Mouse (Mus musculus) left cerebral cortex, postnatal 36 days (tissue): ENCODE data around the gene Kbtbd7. TPM values are rescaled to one million over a fixed set of nuclear protein-coding genes. Genes with fewer than 3 reads are reported as not detected.
"Not testable (repeated sequence)": the region's sequence is repeated elsewhere in the genome, so short reads cannot be mapped to it uniquely, and the experiment has no call there.

Experiments
- DNase-seq, 2 experiments: peaks; one replicate each; pipeline ENCODE4 v3.0.0; 2021 to 2022; ENCODE audit warnings: low spot score in 2 of 2, mixed read lengths in 1 of 2
- intact Hi-C: fragments of 180-260 bp; cut with DNase I; formaldehyde crosslinking; loops from one replicate; pipeline ENCODE4 v1.15.1; 2025
- total RNA-seq, 2 experiments: library from RNA; stranded (reverse); gene quantifications; 2 replicates each; pipeline ENCODE4 v1.2.3; 2021

The Kbtbd7 gene
- 10 to 100 TPM; 37.5 to 41.3 TPM for total RNA-seq

DNA sequence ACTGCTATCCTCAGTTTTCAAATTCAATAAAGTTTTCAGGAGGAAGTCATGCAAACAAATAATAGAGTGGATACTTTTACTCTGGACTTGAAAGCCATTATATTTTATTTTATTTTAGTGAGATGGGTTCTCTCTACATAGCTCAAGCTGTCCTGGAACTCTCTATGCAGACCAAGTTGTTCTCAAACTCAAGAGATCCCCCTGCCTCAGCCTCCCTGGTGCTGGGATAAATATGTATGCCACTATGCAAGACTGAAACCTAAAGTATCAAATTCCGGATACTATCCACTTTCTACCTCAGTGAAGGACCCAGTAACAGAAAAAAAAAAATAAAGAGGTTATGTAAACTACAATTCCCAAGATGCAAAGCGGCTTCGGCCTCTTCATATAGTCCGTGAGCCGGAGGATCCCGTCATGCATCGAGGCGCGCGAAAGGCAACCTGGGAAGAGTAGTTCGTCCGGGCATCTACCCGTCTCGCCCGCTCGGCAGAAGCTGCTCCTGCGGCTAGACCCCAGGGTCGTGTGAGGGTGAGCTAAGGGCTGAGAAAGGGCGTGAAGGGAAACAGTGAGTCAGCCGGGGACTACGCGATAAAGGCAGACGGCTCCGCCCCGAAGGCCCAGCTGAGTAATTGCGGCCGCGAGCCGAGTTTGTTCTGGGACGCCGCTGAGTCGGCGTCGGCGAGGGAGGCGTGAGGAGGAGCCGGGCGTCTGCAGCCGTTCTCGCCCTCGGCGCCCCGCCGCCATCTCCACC lies at the start of gene Kbtbd7:
TSS of gene Kbtbd7 (plus strand) at position 533 of the 751 bp plus-strand sequence.
- intact Hi-C loops: loop anchor here (1.0 kb wide), 2 partner anchors 25 to 29 kb away; partner anchors contain the start of genes Kbtbd6 and Mtrf1
- peak; percentile 93 to 94 for DNase-seq

DNA sequence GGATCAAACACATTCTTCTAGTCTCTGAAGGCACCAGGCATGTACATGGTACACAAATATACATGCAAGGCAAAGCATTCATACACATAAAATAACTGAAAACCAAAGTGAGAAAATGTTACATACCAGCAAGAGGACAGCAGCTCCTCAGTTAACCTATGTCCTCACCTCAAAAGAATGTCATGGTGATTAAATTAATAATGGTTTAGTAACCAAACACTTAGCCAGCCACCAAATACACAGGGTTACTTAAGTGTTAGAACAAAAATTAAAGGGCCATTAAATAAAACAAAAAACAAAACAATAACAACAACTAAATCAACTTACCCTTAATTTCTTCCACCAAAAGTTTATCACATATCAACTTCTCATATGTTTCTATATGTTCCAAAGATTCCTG lies 49.3 kb upstream of the Kbtbd7 start:
- intact Hi-C loops: no loop called here
- DNase-seq: no peak

DNA sequence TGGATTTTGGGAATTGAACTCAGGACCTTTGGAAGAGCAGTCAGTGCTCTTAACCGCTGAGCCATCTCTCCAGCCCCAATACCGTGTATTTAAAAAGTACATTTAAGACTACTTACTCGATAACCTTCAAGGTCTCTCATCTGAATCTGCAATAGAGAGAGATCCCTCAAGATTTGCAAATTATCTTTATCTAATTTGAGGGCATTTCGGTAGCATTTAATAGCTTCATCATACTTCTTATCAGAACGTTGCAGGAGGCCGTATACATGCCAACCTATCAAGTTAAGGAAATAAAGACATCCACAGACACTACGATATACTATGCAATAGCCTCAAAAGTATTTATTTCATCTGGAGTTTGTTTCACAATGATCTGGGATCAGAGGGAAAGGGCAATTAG lies 43.2 kb upstream of the Kbtbd7 start:
- intact Hi-C loops: no loop called here

DNA sequence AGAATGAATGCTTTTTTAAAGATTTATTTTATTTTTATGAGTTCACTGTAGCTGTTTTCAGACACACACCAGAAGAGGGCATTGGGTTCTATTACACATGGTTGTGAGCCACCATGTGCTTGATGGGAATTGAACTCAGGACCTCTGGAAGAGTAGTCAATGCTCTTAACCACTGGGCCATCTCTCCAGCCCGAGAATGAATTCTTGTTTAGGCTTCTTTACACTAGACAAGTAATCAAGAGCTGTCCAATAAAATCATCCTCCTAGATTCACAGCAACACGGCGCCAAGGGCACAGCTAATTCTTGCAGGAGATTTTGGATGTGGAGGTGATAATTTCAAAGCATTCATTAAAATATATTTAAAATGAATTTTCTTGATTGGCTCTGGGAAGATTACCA lies 38.0 kb upstream of the Kbtbd7 start:
- DNase-seq: no peak
- intact Hi-C loops: no loop called here

More for the DNA sequence above, 43.2 kb upstream of the Kbtbd7 start:
- no peak for DNase-seq

DNA sequence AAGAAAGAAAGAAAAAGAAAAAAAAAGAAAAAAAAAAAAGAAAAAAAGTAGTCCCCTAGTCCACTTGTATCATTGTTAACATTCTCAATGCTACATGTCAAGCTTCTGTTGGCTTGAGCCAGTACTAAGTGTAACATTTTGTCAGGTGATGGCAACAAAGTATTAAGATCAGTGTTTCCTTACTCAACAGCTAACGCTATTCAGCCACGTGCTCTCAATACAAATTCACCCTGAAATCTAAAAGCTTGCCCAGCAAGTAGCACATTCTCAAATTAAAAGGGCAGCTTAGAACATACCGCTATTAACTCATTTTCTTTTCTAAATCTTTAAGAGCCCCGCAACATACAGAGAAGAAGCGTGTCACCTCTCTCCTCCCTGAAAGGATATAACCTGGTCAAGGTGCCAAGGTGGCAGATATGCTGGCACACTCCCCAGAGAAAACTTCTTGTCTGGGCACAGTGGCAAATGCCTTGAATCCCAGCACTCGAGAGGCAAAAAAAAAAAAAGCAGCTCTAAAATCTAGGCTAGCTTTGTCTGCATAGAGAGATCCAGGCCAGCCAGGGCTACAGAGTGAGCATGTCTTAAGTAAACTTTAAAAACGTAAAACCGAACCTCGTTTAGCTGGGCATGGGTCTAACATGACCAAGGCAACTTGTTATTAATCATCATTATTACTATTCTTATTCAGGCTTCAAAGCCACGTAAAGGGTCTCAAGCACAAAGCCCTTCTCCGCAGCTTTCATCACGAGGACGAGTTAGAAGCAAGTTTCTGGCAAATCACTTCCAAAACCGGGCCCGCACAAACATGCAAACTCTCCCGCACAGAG lies 36.7 kb upstream of the Kbtbd7 start:
- intact Hi-C loops: no loop called here
- DNase-seq: no peak

DNA sequence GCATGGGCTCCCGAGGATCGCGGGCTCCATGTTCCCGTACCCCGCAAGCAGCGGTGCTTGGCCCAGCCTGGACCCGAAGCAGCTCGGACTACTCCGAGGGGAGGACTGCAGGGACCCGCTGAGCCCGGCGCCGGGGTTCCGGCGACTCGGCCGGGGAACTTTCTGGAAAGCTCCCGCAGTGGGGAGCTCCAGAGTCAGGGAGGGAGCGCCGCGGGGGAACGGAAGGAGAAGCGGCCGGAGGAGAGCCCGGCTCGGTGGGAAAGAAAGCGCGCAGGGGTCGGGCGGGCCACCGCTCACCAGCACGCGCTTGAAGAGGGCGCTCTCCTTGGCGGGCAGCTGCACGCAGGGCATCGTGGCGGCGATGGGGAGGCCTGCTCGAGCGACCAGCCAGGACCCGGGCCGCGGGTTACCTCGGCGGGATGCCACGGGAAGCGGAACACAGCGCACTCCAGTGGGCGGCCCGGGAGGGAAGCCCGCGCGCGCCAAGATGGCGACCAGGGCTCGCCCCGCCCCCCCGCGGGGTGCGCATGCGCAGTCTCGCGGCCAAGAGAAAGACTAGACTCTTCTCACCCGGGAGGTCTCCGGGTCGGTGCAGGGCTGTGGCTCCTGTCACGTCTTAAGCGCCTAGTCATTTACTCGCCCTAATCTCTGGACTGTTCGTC lies 35.9 kb upstream of the Kbtbd7 start, which contains the start of gene Naa16:
TSS of gene Naa16 (minus strand) at position 514 of the 662 bp plus-strand sequence.
- DNase-seq: peak; percentile 93 to 95
- intact Hi-C loops: no loop called here

DNA sequence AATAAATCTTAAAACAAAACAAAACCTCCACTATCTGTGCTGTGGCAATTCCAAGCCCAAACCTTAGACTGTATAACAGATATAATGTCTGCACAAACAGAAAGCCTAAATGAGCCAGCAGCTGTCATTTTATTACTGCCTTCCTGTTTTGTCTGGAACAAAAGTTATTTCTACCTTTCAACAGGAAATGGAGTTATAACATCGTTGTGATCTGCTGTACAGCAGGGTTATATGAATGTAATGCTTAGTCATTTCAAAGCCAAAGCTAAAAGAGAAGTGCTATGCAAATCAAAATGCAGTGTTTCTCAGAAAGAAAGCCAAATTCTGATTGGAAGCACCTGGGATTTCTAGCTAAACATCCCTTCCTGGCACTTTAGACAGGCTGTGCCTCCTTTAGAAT lies 33.0 kb upstream of the Kbtbd7 start:
- intact Hi-C loops: no loop called here
- DNase-seq: no peak

DNA sequence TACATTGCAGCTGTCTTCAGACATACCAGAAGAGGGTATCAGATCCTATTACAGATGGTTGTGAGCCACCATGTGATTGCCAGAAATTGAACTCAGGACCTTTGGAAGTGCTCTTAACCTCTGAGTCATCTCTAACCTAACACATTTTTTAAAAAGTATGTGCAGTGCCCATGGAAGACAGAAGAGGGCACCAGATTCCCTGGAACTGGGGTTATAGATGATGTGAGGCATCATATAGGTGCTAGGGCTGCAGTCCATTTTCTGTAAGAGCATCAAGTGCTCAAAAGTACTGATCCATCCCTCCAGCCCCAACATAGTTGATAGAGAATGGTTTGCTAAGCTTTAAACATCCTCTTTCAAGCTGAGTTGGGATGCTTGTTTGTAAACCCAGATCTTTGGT lies 31.7 kb upstream of the Kbtbd7 start:
- intact Hi-C loops: no loop called here
- no peak for DNase-seq

DNA sequence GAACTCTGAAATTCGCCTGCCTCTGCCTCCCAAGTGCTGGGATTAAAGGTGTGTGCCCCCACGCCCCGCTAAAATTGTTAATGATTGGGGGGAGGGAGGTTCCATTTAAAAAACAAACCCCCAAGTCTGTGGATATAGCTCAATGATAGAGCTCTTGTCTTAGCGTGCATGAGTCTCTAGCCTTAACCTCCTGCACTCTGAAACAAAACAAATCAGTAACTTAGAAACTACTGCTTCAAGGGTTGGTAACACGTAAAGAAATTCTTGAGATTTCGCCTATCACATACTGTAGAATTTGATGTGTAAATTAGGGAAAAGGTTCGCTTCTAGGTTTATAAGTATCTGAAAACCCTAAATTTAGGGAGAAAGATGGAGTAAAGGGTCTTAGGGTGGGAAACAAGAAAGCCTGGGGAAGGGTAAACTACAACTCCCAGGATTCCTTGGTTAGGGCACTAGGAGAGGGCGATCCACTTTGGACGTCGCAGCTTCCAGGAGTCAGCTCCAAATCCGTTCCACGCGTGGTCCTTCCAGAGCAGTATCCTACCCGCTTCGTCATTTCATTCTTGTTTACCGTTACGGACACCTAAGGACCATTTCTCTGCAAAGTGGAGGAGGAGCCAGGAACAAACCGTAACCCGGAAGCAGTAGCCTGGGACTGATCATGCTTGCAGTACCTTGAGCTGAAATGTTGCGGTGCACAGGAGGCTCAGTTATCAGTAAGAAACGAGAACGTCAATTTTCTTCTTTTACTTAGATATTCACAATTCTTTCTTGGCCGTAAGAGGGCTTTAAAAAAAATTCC lies 28.8 kb upstream of the Kbtbd7 start, which contains the start of gene Mtrf1:
TSS of gene Mtrf1 (plus strand) at position 452 of the 802 bp plus-strand sequence.
- intact Hi-C loops: loop anchor here (1.0 to 5.0 kb wide), 2 partner anchors 29 to 70 kb away; partner anchors contain the start of gene Kbtbd7
- peak; percentile 72 to 75 for DNase-seq

DNA sequence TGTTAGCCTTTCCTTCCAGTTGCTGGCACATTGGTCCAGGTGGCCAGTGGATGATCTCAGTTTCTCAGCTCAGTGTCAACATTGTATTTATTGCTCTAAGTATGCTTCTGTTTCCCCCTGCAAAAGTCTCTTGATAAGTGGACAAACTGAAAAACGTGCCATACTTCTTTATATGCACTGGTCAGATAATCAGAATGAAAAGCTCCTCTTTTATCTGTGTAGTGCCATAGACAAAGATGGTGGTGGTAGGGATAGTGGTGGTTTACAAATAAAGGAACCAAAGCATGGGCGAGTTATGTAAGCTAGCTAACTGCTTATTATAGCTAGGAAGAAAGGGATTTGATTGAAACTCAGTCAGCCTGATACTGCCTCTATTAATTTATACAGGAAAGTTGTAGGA lies 18.7 kb upstream of the Kbtbd7 start:
- intact Hi-C loops: no loop called here
- no peak for DNase-seq

DNA sequence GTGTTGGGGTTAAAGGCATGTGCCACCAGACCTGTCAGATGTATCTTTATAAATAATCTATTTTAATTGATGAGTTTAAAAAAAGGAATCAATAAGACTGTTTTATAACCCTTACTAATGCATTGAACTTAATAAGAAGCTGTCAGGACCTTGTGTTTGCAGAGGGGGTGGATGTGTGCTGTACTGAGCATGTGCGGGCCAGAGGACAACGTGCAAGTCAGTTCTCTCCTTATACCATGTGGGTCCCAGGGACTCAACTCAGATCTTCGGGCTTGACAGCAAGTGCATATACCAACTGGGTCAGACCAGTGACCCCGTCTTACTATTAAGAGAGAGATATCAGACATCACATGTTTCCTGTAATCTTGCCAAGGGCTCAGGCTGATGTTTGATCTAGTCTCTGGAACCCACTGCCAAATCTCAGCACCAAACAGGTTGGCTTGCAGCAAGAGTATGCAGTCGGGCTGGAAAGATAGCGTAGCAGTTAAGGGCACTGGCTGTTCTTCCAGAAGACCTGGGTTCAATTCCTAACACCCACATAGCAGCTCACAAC lies 17.0 kb upstream of the Kbtbd7 start:
- intact Hi-C loops: no loop called here

DNA sequence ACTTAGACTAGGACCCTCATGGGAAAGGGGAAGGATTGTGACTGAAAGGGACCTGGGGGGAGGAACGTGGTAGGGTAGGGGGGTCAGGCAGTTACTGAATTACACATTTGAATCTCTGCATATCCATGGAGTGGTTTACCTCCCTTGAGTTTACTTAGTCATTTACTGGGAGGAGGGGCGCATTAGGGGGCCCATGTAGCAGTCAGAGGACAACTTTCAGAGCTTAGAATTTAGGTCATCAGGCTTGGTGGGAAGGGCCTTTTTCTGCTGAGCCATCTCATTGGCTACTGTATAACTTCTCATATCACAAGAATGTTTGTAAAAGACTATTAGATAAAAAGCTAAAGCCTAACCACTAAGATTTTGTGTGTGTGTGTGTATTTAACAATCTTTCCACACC lies 15.6 kb upstream of the Kbtbd7 start:
- intact Hi-C loops: no loop called here
- DNase-seq: no peak

More for the DNA sequence above, 17.0 kb upstream of the Kbtbd7 start:
- no peak for DNase-seq

DNA sequence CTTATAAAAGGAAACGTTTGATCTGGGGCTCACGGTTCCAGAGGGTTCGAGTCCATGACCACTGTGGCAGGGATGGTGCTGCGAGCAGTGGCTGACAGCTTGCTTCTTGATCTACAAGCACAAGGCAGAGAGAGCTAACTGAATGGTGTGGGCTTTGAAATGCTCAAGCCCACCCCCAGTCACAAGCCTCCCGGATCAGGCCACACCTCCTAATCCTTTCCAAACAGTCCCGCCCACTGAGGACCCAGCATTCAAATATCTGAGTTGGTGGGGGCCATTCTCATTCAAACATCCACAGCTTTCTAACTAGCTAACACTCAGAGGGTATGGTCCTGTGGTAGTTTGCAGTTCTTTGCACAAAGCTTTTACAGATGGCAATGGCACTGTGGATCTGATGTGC lies 13.2 kb upstream of the Kbtbd7 start:
- DNase-seq: no peak
- intact Hi-C loops: no loop called here

DNA sequence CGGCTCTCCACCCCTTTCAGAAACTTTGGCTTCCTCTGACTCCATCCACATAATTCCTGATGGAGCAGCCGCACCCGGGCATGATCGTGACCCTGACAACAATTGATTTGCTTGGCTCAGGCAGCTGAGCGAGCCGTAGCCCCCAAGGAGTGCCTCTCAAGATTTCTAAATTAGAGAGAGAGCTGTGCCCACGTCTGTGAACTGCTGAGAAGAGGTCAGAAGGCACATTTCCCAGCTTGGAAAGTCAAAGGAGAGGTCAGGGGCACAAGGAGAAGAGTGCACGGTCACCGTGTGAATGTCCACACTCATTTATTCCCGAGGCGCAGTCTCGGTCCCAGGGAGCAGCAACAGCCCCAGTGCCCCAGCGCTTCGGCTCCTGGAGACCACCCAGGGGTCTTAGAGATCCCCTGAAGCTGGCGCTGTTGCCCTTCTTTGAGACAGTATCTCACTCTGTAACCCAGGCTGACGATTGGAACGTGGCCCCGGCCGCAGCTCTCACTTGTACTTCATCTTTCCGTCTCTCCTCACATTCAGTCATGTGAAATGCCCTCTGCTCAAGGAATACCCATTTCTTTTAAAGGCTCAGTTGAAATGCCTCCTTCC lies 6.1 kb upstream of the Kbtbd7 start:
- DNase-seq: no peak
- intact Hi-C loops: no loop called here

DNA sequence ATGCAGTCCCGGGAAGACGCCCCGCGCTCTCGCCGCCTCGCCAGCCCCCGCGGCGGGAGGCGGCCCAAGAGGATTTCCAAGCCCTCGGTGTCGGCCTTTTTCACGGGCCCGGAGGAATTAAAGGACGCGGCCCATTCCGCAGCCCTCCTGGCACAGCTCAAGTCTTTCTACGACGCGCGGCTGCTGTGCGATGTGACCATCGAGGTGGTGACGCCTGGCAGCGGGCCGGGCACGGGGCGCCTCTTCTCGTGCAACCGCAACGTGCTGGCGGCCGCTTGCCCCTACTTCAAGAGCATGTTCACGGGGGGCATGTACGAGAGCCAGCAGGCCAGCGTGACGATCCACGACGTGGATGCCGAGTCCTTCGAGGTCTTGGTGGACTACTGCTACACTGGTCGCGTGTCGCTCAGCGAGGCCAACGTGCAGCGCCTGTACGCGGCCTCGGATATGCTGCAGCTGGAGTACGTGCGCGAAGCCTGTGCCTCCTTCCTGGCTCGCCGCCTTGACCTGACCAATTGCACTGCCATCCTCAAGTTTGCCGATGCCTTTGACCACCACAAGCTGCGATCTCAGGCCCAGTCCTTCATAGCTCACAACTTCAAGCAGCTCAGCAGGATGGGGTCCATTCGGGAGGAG lies 537 bp downstream of the Kbtbd7 start:
- not testable (repeated sequence) for DNase-seq
- intact Hi-C loops: loop anchor here (1.0 kb wide), 2 partner anchors 24 to 30 kb away; partner anchors contain the start of genes Kbtbd6 and Mtrf1

DNA sequence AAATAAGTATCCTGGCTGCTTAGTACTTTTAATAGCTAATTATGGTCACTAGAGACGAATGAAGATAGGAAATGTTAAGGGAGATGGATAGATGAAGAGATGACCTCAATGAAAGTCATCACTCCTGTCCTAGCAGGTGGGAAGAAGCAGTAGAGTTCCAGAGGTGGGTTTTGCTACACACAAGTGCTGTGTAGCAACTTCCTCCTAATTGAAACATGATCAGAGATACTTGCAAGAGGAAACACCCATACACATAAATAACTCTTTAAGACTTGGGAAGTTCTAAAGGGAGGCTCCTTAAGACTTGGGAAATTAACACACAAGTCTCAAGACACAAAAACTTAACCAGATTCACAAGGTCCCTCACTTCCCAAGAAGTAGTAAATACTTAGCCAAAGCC lies 7.8 kb downstream of the Kbtbd7 start:
- intact Hi-C loops: no loop called here
- no peak for DNase-seq

DNA sequence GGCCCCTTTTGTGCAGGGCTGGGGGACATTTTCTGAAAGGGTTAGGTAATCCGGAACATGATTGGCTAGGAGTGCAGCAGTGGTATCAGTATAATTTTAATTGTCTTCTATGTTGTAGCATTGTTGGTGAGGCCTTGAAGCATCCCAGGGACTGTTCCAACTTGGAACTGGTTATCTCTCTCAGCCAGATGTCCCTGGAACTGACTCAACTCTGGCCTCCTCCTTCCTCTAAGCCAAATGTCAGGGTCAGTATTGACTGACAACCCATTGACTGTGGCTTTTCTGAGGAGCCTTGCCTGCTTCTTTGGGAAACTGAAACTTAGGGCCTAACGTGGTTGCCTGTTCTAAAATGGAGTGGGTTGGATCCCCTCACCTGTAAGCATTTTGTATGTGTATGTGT lies 14.3 kb downstream of the Kbtbd7 start:
- DNase-seq: no peak

DNA sequence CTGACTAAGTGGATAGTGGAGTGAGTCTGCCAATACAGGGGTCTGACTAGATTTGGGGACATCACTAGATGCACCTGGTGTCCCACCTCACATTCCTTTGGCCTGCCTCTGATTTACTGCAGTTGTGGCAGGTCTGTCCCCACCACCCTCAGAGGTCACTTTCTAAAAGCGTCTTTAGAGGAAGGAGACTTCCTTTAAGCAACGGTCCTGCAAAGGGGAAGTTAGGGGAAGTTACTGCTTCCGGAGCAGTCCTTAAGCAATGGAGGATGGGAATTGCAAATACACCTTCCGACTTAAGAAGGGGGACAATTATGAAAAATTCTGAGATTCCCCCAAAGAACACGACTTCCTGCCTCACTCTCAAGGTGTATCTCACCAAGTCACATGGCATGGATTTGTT lies 15.1 kb downstream of the Kbtbd7 start:
- intact Hi-C loops: no loop called here

More for the DNA sequence above, 14.3 kb downstream of the Kbtbd7 start:
- intact Hi-C loops: no loop called here

More for the DNA sequence above, 15.1 kb downstream of the Kbtbd7 start:
- DNase-seq: no peak
